Mouse (Mus musculus): ENCODE results near the gene Wbp11.

DNA sequence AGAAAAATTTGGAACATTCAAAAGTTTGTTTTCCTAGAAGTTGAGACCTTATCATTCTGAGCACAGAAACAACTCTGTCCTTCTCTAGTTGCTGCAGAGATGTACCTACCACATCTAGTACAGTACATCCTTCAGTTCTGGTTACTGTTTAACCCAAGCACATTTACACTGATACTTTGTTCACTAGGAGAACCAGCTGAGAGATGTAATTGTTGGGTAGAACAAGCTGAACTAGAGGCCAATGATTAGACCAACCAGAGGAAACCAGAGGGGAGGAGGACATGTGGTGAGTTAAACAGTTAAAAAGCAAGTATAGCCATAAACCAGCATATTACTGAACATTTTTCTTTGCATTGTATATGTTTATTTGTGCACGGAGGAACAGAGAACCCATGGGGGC lies 51.6 kb downstream of the Wbp11 start:
- TF ChIP-seq POLR2A (IDR thresholded peaks at IDR 0.05; ENCODE audit: low read depth, low read length): no peak
- no peak for TF ChIP-seq CTCF (IDR thresholded peaks at IDR 0.05; ENCODE audit: extremely low read depth, insufficient read length, insufficient replicate concordance, low read depth, low read length)

Measured in small intestine, adult 2 months (tissue).